Mouse (Mus musculus): ENCODE results near the gene Cdc20. TPM values are rescaled to one million over a fixed set of nuclear protein-coding genes. Genes with fewer than 3 reads are reported as not detected.

The Cdc20 gene
- total RNA-seq, 2 experiments from 2014 or later: 3.3 to 3.9 TPM

Other genes with a start within 250 kb of the Cdc20 start
- 100 to 1,000 TPM; 176 to 196 TPM for gene Ptprf, start 145.9 kb downstream of the Cdc20 start, total RNA-seq (2021)
- gene Szt2, start 28.1 kb downstream of the Cdc20 start, total RNA-seq (2021): 10 to 100 TPM; 36.1 to 36.6 TPM
- 10 to 100 TPM; 67.9 to 72.2 TPM for gene Med8, start 28.0 kb downstream of the Cdc20 start, total RNA-seq (2021)
- 10 to 100 TPM; 17.2 to 18.4 TPM for gene Elovl1, start 9.3 kb downstream of the Cdc20 start, total RNA-seq (2021)
- gene Mpl, start 20.2 kb upstream of the Cdc20 start, total RNA-seq (2021): under 1 TPM in 1 of 2 experiments, not detected in 1; 0.12 TPM
- 10 to 100 TPM; 13.6 to 13.7 TPM for gene Tie1, start 52.7 kb upstream of the Cdc20 start, total RNA-seq (2021)
- not detected for gene 2610528J11Rik, start 89.6 kb upstream of the Cdc20 start, total RNA-seq (2021)
- 1 to 10 TPM; 1.5 to 1.8 TPM for gene Tmem125, start 106.7 kb upstream of the Cdc20 start, total RNA-seq (2021)
- gene Cfap57, start 183.4 kb upstream of the Cdc20 start, total RNA-seq (2021): 1 to 10 TPM in 1 of 2 experiments, under 1 TPM in 1; 0.90 to 1.1 TPM
- 10 to 100 TPM; 48.3 to 54.4 TPM for gene Ebna1bp2, start 183.4 kb upstream of the Cdc20 start, total RNA-seq (2021)
- gene Olfr62, start 221.6 kb upstream of the Cdc20 start, total RNA-seq (2021): not detected